Mouse (Mus musculus) bone marrow macrophage, adult 2 months (primary cell): ENCODE data around the gene Tnfaip3.

Source experiments
- CTCF ChIP-seq: IDR thresholded peaks from 2 replicates; pipeline ENCODE4 v1.5.1; 2012; ENCODE audit warnings: low read depth, mild to moderate bottlenecking, low read length, moderate library complexity
- POLR2A ChIP-seq: IDR thresholded peaks from 2 replicates; pipeline ENCODE4 v1.6.1; 2012; ENCODE audit warnings: mild to moderate bottlenecking, low read depth, low read length, borderline replicate concordance

- no peak for TF ChIP-seq CTCF
- no peak for TF ChIP-seq POLR2A
Observed at GRCm38 (mm10) chr10:19011832-19012440, 3.5 kb downstream of the Tnfaip3 start.
